Mouse (Mus musculus) natural killer cell, adult 2 months (primary cell): Measurements from ENCODE around the gene Nbdy.

Experiments used
- DNase-seq, 2 experiments: peaks; one replicate each; pipeline ENCODE4 v3.0.0; 2022; ENCODE audit warnings: low spot score in 2 of 2

Nbdy gene

GRCm38 (mm10) chrX:153723110-153723916, at the start of gene Nbdy:
TSS of gene Nbdy (plus strand) at chrX:153723590.
- peak; percentile 12 to 16 for DNase-seq

- no peak for DNase-seq
These were observed 27.5 kb upstream of the Nbdy start, which contains the start of gene Kctd12b for GRCm38 (mm10) chrX:153695782-153696395. TSS of gene Kctd12b (minus strand) at chrX:153696391.

DNA sequence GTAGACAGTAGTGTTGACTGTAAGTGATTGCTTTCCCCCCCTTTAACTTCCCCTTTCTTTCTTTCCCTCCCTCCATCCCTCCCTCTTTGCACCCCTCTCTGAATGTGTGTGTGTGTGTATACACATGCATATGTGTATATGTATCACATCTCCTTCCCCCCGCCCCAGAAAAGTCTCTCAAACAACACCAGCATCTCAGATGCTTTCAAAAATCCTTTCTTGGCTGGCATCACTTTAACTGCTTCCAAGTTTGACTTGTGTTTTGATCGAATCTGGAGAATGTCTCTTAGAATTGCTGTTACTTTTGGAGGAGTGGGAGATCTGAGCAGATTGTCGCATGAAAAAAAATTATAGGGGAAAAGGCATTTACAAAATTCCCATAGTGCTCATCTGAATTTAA, 22.9 kb upstream of the Nbdy start:
- DNase-seq: no peak

DNA sequence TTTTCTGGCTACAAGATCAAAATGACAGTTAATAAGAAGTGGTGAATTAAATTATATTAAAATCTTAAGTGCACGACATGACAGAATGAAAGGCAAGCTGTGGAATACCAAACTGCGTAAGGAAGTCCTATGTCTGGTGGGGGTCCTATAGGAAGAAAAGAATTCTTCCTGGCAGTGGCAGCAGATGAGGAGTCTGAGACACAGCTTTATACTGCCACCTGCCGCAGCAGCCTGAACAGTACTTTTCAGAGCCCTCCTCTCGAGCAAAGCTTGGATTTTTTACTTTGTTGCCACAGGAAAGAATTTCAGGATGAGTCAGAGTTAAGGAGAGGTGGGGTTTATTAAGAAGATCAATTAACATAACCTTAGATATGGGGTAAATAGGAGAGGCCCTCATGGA, 15.7 kb upstream of the Nbdy start:
- DNase-seq: no peak

DNA sequence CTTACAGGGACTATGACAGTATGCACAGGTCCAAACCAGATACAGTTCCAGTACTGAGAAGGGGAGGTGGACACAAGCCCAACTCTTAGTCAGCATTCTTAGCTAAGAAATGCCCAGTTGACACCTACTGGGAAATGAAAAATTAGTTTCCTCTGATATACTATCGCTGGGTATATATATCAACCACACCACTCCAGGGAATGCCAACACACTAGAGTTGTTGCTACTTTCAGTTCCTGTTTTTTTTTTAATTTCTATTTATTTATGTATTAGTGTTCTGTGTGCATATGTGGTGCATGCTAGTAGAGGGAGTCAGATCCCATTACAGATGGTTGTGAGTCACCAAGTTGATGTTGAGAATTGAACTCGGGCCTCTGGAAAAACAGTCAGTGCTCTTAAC, 6.7 kb upstream of the Nbdy start:
- no peak for DNase-seq

DNA sequence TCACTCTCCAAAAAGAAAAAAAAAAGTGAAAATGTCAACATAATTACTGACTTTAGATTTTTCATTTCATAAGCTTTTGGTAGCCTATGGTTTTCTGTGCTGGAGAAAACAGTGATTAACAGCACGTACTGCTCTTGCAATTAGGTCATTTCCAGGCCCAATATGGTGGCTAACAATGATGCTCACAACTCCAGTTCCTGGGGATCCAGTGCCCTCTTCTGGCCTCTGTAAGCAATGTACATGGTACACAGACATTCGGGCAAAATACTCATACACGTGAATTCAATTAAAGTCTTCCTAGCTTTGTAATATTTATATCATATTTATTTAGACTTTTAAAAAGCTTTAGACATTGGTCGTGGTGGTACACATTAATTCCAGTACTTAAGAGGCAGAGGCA, 3.8 kb upstream of the Nbdy start:
- peak in 1 of 2 experiments; percentile 16 for DNase-seq

DNA sequence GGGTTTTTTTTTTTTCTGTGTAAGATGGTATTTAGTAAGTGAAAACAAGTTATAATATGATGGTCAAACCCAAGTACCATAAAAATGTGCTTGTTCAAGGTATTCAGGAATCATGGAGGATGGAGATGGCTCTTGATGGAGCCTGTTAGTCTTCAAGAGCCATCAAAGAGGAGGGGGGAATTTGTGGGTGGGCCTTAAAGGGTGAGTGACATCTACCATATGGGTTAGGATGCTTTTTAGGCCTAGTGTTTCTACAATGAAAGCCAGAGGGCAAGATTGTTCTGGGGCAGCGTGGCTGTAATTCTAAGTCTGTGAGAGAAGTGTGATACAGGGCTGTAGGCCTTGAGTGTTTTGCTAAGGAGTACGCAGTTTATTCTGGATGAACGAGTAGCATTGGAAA, 1.0 kb downstream of the Nbdy start:
- no peak for DNase-seq

GRCm38 (mm10) chrX:153735697-153736096, 12.3 kb downstream of the Nbdy start:
- DNase-seq: no peak

DNA sequence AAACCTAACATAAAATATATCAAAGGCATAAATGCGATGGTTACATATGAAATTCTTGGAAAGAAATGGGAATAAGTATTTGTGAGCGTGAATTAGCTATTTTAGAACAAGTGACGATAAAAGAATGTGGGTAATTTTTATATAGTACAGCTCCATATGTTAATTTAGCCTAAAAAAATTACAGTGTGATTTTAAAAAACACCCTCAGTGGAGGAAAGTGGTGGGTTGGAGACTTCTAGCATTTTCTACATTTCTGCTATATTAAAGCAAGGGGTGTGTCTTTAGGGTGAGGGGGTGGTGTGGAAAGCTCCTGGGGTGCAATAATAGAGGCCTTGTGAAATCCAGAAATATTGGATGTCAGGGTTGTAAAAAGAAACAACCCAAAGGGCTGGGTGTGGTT, 19.1 kb downstream of the Nbdy start:
- no peak for DNase-seq

- no peak for DNase-seq
These were observed 25.8 kb downstream of the Nbdy start for GRCm38 (mm10) chrX:153749230-153749629.
